Mouse (Mus musculus) kidney, embryonic 14.5 days (tissue): Measurements from ENCODE around the gene Pycard. TPM values are rescaled to one million over a fixed set of nuclear protein-coding genes. Genes with fewer than 3 reads are reported as not detected.

Experiments
- ATAC-seq: fragments of 200-750 bp; cut with Nextera tagmentation; 2 replicates; pipeline ENCODE4 v1.8.0; 2017; ENCODE audit warnings: moderate number of reproducible peaks, mild to moderate bottlenecking, moderate TSS enrichment, moderate library complexity; ENCODE audit not compliant: low FRiP score, low TSS enrichment
- H3K27ac ChIP-seq: fragments of 300-500 bp; sonication (generic); 2 replicates; pipeline ENCODE4 v1.5.1; 2014; ENCODE audit warnings: low read depth, mild to moderate bottlenecking, low read length, moderate library complexity, mixed read lengths
- H3K27me3 ChIP-seq: fragments of 300-500 bp; sonication (generic); 2 replicates; pipeline ENCODE4 v1.6.1; 2014; ENCODE audit warnings: mild to moderate bottlenecking, low read length; ENCODE audit not compliant: control insufficient read depth, insufficient read depth
- H3K36me3 ChIP-seq: fragments of 300-500 bp; sonication (generic); 2 replicates; pipeline ENCODE4 v1.6.1; 2014; ENCODE audit warnings: low read length, mixed read lengths; ENCODE audit not compliant: control insufficient read depth, insufficient read depth
- H3K4me1 ChIP-seq: fragments of 300-500 bp; sonication (generic); 2 replicates; pipeline ENCODE4 v1.6.1; 2014; ENCODE audit warnings: low read length, mixed read lengths; ENCODE audit not compliant: control insufficient read depth, insufficient read depth
- H3K4me2 ChIP-seq: fragments of 300-500 bp; sonication (generic); replicated peaks from 2 replicates; pipeline ENCODE4 v1.6.1; 2014; ENCODE audit warnings: low read depth, mild to moderate bottlenecking, low read length
- H3K4me3 ChIP-seq: fragments of 300-500 bp; sonication (generic); 2 replicates; pipeline ENCODE4 v1.5.1; 2014; ENCODE audit warnings: mild to moderate bottlenecking, low read length
- H3K9ac ChIP-seq: fragments of 300-500 bp; sonication (generic); 2 replicates; pipeline ENCODE4 v1.6.1; 2014; ENCODE audit warnings: low read depth, mild to moderate bottlenecking, low read length, moderate library complexity
- H3K9me3 ChIP-seq: fragments of 300-500 bp; sonication (generic); 2 replicates; pipeline ENCODE4 v1.6.1; 2016; ENCODE audit warnings: low read length; ENCODE audit not compliant: control insufficient read depth
- WGBS: fragments of 180-500 bp; shearing (Covaris S2); extraction: QIAGEN DNeasy Blood & Tissue Kit; methylation state at CpG from one replicate; pipeline ENCODE4 v1.1.7; 2014; 5-methylcytosine and 5-hydroxymethylcytosine counted together
- polyA plus RNA-seq: library from polyadenylated mRNA; unstranded; fragments of >200 nt; fragmentation: Nextera tagmentation; extraction: Ambion mirVana; gene quantifications from 2 replicates; pipeline ENCODE4 v1.2.1, GENCODE M21; 2014

Gene Pycard
- polyA plus RNA-seq, 1 experiment from 2014 or later, result 39.5 TPM

- H3K27ac ChIP-seq, result no peak overlapping the region
- no peak overlapping the region for H3K9ac ChIP-seq
- no peaks in the 10 kb centered on the region for H3K9me3 ChIP-seq
- 0 out of 2 replicates have a peak, but pooled peaks have one; percentile 16 for ATAC-seq
- peaks cover 16% of the 10 kb centered on the region; the same call in 1 of the 2 replicates for H3K4me1 ChIP-seq
- WGBS, result 53% methylated on average over 6 of the region's 6 CpGs
- H3K27me3 ChIP-seq, result no peaks in the 10 kb centered on the region
- peaks cover 48% of the 10 kb centered on the region for H3K36me3 ChIP-seq
- H3K4me3 ChIP-seq, result no peak overlapping the region
- H3K4me2 ChIP-seq, result no peak overlapping the region
Observed at GRCm38 (mm10) chr7:127991643-127992487, 1.8 kb downstream of the Pycard start.

DNA sequence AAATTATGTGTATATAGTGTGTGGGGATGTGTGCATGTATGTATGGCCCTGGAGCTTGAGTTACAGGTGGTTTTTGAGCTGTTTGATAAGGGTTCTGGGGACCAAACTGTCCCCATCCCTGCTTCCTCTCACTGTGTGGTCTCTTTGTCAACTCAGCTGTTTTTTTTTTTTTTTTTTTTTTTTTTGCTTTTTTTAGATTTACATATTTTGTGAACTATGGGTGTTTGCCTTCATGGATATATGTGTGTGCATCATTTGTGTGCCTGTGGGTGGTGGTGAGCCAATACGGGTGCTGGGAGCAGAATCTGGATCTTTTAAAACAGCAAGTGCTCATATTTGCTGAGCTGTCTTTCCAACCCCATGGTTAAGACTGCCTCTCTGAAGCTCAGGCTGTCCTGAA, 4.8 kb downstream of the Pycard start:
- Histone ChIP-seq H3K4me2 (no peak overlapping the region), H3K4me3 (no peak overlapping the region), H3K27me3 (no peaks in the 10 kb centered on the region), H3K9ac (no peak overlapping the region), H3K4me1 (peaks cover 16% of the 10 kb centered on the region; the same call in 1 of the 2 replicates), H3K36me3 (peaks cover 74% of the 10 kb centered on the region), H3K27ac (no peak overlapping the region), H3K9me3 (no peaks in the 10 kb centered on the region)
- no peak for ATAC-seq
- WGBS, result 91% methylated on average over 1 of the region's 1 CpGs

- H3K27me3 ChIP-seq, result no peaks in the 10 kb centered on the region
- no peak overlapping the region for H3K4me2 ChIP-seq
- H3K4me3 ChIP-seq, result no peak overlapping the region
- WGBS, result 94% methylated on average over 3 of the region's 3 CpGs
- peaks cover 99% of the 10 kb centered on the region for H3K36me3 ChIP-seq
- no peaks in the 10 kb centered on the region for H3K4me1 ChIP-seq
- H3K27ac ChIP-seq, result no peak overlapping the region
- no peaks in the 10 kb centered on the region for H3K9me3 ChIP-seq
- no peak overlapping the region for H3K9ac ChIP-seq
- ATAC-seq, result no peak
Observed at GRCm38 (mm10) chr7:127980606-127981005, 13.1 kb downstream of the Pycard start.

- H3K4me2 ChIP-seq, result no peak overlapping the region
- no peaks in the 10 kb centered on the region for H3K9me3 ChIP-seq
- peaks cover 99% of the 10 kb centered on the region for H3K36me3 ChIP-seq
- ATAC-seq, result no peak
- no peaks in the 10 kb centered on the region for H3K4me1 ChIP-seq
- H3K27ac ChIP-seq, result no peak overlapping the region
- H3K27me3 ChIP-seq, result no peaks in the 10 kb centered on the region
- H3K9ac ChIP-seq, result no peak overlapping the region
- WGBS, result 91% methylated on average over 2 of the region's 2 CpGs
- H3K4me3 ChIP-seq, result no peak overlapping the region
Observed at GRCm38 (mm10) chr7:127978856-127979255, 14.8 kb downstream of the Pycard start.

- WGBS, result 84% methylated on average over 2 of the region's 2 CpGs
- Histone ChIP-seq H3K4me2 (no peak overlapping the region), H3K36me3 (peaks cover 99% of the 10 kb centered on the region), H3K4me3 (no peak overlapping the region), H3K27ac (no peak overlapping the region), H3K27me3 (no peaks in the 10 kb centered on the region), H3K9me3 (no peaks in the 10 kb centered on the region), H3K4me1 (peaks cover 7% of the 10 kb centered on the region), H3K9ac (no peak overlapping the region)
- ATAC-seq, result no peak
Observed at GRCm38 (mm10) chr7:127974413-127974930, 19.2 kb downstream of the Pycard start.

DNA sequence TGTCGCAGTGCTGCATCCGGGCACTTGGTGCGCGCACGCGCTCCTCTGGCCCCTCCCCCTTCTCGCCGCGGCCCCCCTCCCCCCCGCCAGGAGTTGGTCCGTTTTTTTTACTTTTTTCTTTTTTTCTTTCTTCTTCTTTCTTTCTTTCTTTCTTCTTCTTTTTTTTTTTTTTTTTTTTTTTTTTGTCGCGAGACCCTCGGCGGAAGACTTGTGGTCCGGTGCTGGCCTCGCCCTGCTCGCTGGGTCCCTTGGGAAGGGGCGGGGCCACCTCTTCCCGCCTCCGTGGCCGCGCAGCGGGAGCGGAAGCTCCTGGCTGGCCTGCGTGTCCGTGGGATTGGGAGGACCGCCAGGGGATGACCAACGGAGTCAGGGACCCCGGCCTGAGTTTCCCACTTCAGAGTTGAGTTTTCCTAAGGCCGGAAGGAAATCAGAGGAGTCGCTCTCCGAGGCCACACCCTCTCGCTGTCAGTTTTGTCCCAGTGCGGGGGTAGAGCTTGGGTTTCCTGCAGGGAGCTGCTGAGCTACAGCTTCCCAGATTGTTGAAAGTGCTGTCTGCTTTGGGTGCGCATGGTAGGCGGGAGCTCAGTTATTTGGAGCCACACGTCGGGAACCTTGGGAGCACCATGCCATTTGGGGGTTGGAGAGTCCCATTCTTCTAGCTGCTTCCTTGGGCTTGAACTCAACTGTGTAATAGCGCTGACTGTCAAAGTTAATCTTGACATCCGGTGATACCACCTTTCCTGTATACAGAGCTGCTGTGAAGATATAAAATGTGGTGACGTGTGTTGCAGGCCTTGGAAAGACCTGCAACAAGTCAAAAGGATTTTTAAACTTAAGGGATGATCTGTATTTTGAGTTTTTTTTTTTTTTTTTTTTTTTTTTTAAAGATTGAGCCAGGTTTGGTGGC, 25.5 kb downstream of the Pycard start:
- Histone ChIP-seq H3K27me3 (no peaks in the 10 kb centered on the region), H3K9ac (peak overlapping the region; percentile 99), H3K27ac (peak overlapping the region; percentile 97), H3K36me3 (peaks cover 43% of the 10 kb centered on the region), H3K9me3 (no peaks in the 10 kb centered on the region), H3K4me2 (peak overlapping the region; percentile 70), H3K4me3 (peak overlapping the region; percentile 99), H3K4me1 (peaks cover 18% of the 10 kb centered on the region)
- WGBS, result 1% methylated on average over 41 of the region's 42 CpGs
- ATAC-seq, result peak; percentile 50

- no peaks in the 10 kb centered on the region for H3K27me3 ChIP-seq
- H3K9ac ChIP-seq, result peak within 1 kb of the TSS; percentile 99
- peaks cover 34% of the 10 kb centered on the region for H3K36me3 ChIP-seq
- peak within 1 kb of the TSS; percentile 99 for H3K4me3 ChIP-seq
- peak within 1 kb of the TSS; percentile 97 for H3K27ac ChIP-seq
- ATAC-seq, result peak; percentile 95
- peak within 1 kb of the TSS; percentile 70 for H3K4me2 ChIP-seq
- under 1% methylated on average over 86 of the region's 92 CpGs for WGBS
- H3K9me3 ChIP-seq, result no peaks in the 10 kb centered on the region
- H3K4me1 ChIP-seq, result peaks cover 18% of the 10 kb centered on the region
Observed at GRCm38 (mm10) chr7:127967004-127967921, 26.4 kb downstream of the Pycard start, which contains the start of gene Fus. TSS of gene Fus (plus strand) at chr7:127967457.

GRCm38 (mm10) chr7:127966371-127966918, 27.2 kb downstream of the Pycard start:
- peak overlapping the region; percentile 65 for H3K4me2 ChIP-seq
- peak overlapping the region; percentile 99 for H3K4me3 ChIP-seq
- H3K9ac ChIP-seq, result peak overlapping the region; percentile 99
- H3K27ac ChIP-seq, result peak overlapping the region; percentile 97
- H3K9me3 ChIP-seq, result no peaks in the 10 kb centered on the region
- peak; percentile 26 for ATAC-seq
- peaks cover 26% of the 10 kb centered on the region for H3K36me3 ChIP-seq
- H3K4me1 ChIP-seq, result peaks cover 18% of the 10 kb centered on the region
- no peaks in the 10 kb centered on the region for H3K27me3 ChIP-seq
- WGBS, result 7% methylated on average over 10 of the region's 10 CpGs
